Mouse (Mus musculus) testis, postnatal 14 days (tissue): ENCODE measurements around the gene Ak7.

Source experiments
- DNase-seq: peaks from one replicate; pipeline ENCODE4 v3.0.0; 2021; ENCODE audit warnings: low spot score

Gene Ak7

GRCm38 (mm10) chr12:105727964-105728363 is 22.2 kb downstream of the Ak7 start:
- no peak for DNase-seq

- no peak for DNase-seq
Observed at GRCm38 (mm10) chr12:105730851-105731460, 25.2 kb downstream of the Ak7 start.

- no peak for DNase-seq
Observed at GRCm38 (mm10) chr12:105733370-105734159, 27.8 kb downstream of the Ak7 start.

DNA sequence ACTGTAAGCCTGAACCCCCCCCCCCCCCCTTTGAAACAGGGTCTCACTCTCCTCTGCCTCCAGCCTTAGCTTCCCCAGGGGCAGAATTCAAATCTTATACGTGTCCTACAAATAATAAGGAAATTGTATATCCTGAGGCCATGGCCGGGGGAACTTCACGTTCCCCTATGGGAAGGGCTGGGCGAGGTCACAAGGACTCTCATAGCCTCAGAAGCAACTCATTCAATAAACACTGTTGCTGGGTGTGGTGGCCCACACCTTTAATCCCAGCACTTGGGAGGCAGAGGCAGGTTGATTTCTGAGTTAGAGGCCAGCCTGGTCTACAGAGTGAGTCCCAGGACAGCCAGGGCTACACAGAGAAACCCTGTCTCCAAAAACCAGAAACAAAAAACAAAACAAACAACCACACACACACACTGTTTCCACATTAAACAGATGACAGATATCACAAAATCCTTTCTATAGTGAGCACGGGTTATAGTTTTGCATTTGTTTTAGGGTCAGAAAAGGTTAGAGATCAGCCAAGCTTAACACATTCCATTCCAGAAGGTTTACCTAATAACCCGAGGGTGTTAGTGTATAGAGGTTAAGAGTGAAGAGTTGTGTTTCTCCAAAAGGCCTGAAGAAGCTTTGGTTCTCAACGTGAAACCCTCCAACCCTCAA is 29.6 kb downstream of the Ak7 start:
- DNase-seq = no peak

- DNase-seq = no peak
Observed at GRCm38 (mm10) chr12:105735889-105736251, 30.1 kb downstream of the Ak7 start.

DNA sequence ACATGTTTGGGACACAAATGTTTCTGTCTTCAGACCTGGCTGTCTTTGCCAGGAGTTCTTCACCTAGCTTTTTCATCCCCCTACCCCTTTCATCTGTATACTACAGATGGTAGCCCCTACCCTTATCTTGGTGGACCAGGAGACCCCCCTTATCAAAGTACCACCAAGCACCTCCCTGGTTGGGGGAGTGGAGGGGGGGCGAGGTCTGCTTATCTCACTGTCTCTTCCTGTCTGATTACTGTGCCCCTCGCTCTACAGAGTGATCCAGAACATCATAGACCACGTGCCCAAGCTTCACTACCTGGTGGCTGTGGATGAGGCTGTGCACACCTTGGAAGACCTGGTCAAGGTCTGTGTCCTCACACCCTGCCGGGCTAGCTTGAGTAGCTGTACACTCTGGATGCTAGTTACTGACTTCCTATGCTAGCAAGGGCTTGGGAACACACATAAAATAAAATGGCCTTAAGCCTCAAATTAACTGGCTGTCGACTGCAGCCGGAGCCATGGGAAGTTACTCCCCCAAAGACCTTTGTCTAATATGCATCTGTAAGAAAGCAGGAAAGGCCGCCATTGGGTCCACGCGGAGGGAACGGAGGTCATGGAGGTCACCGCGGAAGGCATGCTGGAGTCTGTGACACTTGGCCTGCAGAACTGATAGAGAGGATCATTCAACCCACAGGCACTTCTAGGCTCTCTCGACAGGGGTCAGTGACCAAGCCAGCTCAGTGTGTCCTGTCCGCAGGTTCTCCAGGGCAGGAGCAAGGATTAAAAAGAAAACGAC is 32.7 kb downstream of the Ak7 start:
- DNase-seq = no peak

- DNase-seq = no peak
Observed at GRCm38 (mm10) chr12:105739656-105740055, 33.9 kb downstream of the Ak7 start.

DNA sequence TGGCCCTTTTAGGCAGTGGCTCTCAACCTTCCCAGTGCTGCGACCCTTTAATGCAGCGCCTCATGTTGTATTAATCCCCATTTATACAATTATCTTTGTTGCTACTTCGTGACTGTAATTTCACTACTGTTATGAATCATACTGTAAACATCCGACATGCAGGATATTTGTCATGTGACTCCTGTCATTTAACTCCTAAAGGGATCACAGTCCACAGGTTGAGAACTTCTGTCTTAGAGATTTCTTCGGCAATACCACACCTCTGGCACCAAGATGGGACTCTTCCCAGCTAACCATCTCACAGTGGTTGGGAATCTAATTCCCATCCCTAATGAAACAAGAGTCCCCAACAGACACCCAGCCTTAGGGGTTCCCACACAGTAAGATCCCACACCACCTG is 42.3 kb downstream of the Ak7 start:
- no peak for DNase-seq

DNA sequence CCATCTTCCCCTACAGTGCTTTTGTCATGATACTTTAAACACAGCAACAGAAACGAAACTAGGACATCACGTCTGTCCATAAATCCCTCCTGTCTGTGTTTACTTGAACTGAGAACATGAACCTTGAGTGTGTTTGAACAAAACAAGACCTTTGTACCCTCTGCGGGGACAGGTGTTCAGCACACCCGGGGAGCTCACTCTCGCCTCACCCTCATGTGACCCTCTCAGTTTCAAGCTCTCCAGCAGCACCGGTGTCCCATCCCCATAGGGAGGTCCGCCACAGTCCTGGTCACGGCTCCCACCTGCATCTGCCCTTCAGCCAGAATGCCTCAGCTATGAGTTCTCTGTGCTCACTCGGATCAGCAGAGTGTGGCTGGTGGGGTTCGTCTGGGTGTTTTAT is 48.0 kb downstream of the Ak7 start:
- no peak for DNase-seq

DNA sequence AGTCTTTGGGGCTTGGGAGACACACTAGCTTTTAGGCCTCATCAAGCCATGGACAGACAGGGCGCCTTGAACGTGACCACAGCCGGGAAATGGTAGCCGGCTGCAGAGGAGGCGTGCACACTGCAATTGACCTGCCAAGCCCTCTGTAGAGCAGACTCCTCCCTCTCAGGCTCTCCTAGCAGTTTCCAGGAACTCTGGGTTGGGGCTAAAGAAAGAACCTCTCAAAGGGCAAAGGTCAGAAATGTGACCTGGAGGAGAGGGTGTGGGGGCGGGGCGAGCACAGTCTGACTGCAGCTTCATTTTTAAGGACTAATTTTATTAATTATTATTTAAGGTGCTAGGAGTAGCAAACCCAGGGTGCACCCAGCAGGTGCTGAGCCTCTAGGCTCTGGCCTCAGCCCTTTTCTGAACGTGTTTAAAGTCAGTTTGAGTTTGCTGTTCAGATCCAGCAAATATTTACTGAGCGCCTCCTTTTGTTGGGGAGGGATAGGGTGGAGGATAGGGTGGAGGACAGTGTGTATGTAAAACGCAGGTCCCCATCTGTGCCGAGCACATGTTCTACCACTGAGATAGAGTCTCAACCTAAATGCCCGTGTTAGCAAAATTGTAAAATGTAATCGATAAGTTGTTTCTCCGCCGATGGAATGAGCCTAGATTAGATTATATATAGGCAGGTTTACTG is 52.2 kb downstream of the Ak7 start:
- DNase-seq = no peak

- no peak for DNase-seq
Observed at GRCm38 (mm10) chr12:105758911-105759310, 53.1 kb downstream of the Ak7 start.

- peak; percentile 65 for DNase-seq
Observed at GRCm38 (mm10) chr12:105759849-105760478, 54.2 kb downstream of the Ak7 start.

GRCm38 (mm10) chr12:105761171-105761570 is 55.4 kb downstream of the Ak7 start:
- DNase-seq = no peak

- no peak for DNase-seq
Observed at GRCm38 (mm10) chr12:105761629-105762028, 55.9 kb downstream of the Ak7 start.

GRCm38 (mm10) chr12:105769700-105770099 is 63.9 kb downstream of the Ak7 start:
- no peak for DNase-seq

DNA sequence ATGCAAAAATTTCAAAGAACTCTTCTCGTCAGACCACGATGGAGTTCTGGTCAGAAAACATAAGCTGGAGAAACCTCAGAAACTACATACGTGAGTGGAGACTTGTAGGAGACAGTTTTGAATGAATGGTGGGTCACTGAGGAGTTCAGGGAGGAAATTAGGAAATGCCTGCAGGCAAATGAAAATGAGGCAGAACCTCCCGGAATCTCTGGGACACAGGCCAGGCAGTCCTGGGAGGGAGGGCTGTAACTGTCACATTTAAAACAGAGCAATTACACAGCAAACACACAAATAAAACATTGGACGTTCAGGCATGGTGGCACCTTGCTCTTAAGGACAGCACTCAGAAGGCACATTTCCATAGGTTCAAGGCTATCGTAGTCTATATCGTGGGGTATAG is 69.1 kb downstream of the Ak7 start:
- no peak for DNase-seq

- no peak for DNase-seq
Observed at GRCm38 (mm10) chr12:105777651-105778050, 71.9 kb downstream of the Ak7 start.

GRCm38 (mm10) chr12:105784196-105784999 is 78.6 kb downstream of the Ak7 start, which contains the start of gene Papola:
TSS of gene Papola (plus strand) at chr12:105784694.
- DNase-seq = peak; percentile 92

GRCm38 (mm10) chr12:105785000-105785774 is 79.4 kb downstream of the Ak7 start:
- peak; percentile 83 for DNase-seq

DNA sequence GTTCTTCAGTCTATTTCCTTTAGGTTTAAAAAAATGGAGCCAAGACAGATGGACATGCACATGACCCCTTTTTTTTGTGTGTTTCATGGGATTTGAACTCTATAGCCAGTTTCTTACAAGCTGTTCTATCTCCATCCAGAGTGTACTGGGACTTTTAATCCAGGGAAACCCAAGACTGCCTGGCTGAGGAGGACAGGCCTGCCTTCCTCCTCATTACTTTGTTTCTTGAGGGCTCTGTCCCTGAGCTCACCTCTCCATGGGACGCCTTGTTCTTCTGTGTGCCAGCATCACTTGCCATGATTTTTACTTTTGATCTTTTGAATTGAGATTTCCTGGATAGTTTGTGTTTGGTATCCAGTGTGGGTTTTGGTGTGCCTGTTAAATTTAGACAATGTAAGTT is 80.3 kb downstream of the Ak7 start:
- no peak for DNase-seq
